Mouse (Mus musculus): ENCODE results near the gene Cotl1. TPM values are rescaled to one million over a fixed set of nuclear protein-coding genes. Genes with fewer than 3 reads are reported as not detected.

The Cotl1 gene
- polyA plus RNA-seq, 1 experiment from 2014 or later: 101 TPM

DNA sequence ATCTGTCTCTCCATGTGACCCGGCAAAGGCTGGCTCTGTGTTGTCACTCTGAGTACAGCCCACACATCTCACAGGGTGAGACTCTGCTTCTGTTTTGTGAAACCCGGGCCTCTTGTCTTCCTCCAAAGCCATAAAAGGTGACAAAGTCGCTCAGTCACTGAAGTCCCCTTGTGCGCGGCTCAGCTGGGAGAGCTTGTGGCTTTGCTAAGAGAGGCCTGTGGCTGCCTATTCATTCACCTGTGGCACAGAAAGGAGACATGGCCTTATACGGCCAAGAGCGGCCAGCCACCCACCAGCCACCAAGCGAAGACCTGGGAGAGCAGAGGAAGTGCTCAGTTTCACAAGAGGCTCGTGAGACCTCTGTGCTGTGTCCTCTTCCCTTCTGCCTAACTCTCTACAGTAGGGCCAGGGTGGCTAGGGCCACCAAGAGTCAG is 56.2 kb downstream of the Cotl1 start:
- H3K4me2 ChIP-seq (ENCODE audit: low read length): no peak overlapping the region
- no peaks in the 10 kb centered on the region for H3K27me3 ChIP-seq (ENCODE audit: insufficient read depth, low read length)
- TF ChIP-seq CTCF (IDR thresholded peaks at IDR 0.05; ENCODE audit: low read depth): no peak
- no peaks in the 10 kb centered on the region for H3K36me3 ChIP-seq (ENCODE audit: insufficient read depth, low read length)
- ATAC-seq (replicated peaks; ENCODE audit: low FRiP score, low read depth) (no peak), DNase-seq (ENCODE audit: low spot score) (no peak)
- H3K9ac ChIP-seq (ENCODE audit: low read depth, low read length): no peak overlapping the region
- no peaks in the 10 kb centered on the region for H3K9me3 ChIP-seq (replicated peaks; ENCODE audit: low read length)
- no peaks in the 10 kb centered on the region for H3K4me1 ChIP-seq (replicated peaks; ENCODE audit: insufficient read depth, low read length)
- no peak overlapping the region for H3K4me3 ChIP-seq (replicated peaks; ENCODE audit: low read depth, low read length)
- 52% methylated on average over 9 of the region's 9 CpGs for WGBS
- H3K27ac ChIP-seq: no peak overlapping the region

GRCm38 (mm10) chr8:119783579-119783978 is 56.8 kb downstream of the Cotl1 start:
- no peak for DNase-seq (ENCODE audit: low spot score)
- Histone ChIP-seq H3K9me3 (replicated peaks; ENCODE audit: low read length) (no peaks in the 10 kb centered on the region), H3K36me3 (ENCODE audit: insufficient read depth, low read length) (no peaks in the 10 kb centered on the region), H3K4me1 (replicated peaks; ENCODE audit: insufficient read depth, low read length) (no peaks in the 10 kb centered on the region), H3K4me2 (ENCODE audit: low read length) (no peak overlapping the region), H3K27ac (no peak overlapping the region), H3K27me3 (ENCODE audit: insufficient read depth, low read length) (no peaks in the 10 kb centered on the region), H3K4me3 (replicated peaks; ENCODE audit: low read depth, low read length) (no peak overlapping the region), H3K9ac (ENCODE audit: low read depth, low read length) (no peak overlapping the region)
- WGBS: 79% methylated on average over 6 of the region's 6 CpGs
- no peak for ATAC-seq (replicated peaks; ENCODE audit: low FRiP score, low read depth)
- no peak for TF ChIP-seq CTCF (IDR thresholded peaks at IDR 0.05; ENCODE audit: low read depth)

GRCm38 (mm10) chr8:119782715-119783114 is 57.6 kb downstream of the Cotl1 start:
- peak; percentile 96 for TF ChIP-seq CTCF (IDR thresholded peaks at IDR 0.05; ENCODE audit: low read depth)
- WGBS: 3% methylated on average over 5 of the region's 5 CpGs

GRCm38 (mm10) chr8:119781086-119781840 is 59.1 kb downstream of the Cotl1 start:
- H3K9ac ChIP-seq (ENCODE audit: low read depth, low read length): no peak overlapping the region
- 46% methylated on average over 4 of the region's 4 CpGs for WGBS
- ATAC-seq (replicated peaks; ENCODE audit: low FRiP score, low read depth) (0 out of 2 replicates have a peak, but pooled peaks have one; percentile 11), DNase-seq (ENCODE audit: low spot score) (peak; percentile 44)
- H3K4me2 ChIP-seq (ENCODE audit: low read length): no peak overlapping the region
- H3K4me1 ChIP-seq (replicated peaks; ENCODE audit: insufficient read depth, low read length): peaks cover 12% of the 10 kb centered on the region
- 0 out of 2 replicates have a peak, but pooled peaks have one; percentile 5 for TF ChIP-seq CTCF (IDR thresholded peaks at IDR 0.05; ENCODE audit: low read depth)
- no peak overlapping the region for H3K4me3 ChIP-seq (replicated peaks; ENCODE audit: low read depth, low read length)
- no peak overlapping the region for H3K27ac ChIP-seq
- no peaks in the 10 kb centered on the region for H3K36me3 ChIP-seq (ENCODE audit: insufficient read depth, low read length)
- no peaks in the 10 kb centered on the region for H3K27me3 ChIP-seq (ENCODE audit: insufficient read depth, low read length)
- H3K9me3 ChIP-seq (replicated peaks; ENCODE audit: low read length): no peaks in the 10 kb centered on the region

More at GRCm38 (mm10) chr8:119782715-119783114, 57.6 kb downstream of the Cotl1 start:
- DNase-seq (ENCODE audit: low spot score) (peak; percentile 90), ATAC-seq (replicated peaks; ENCODE audit: low FRiP score, low read depth) (no peak)
- no peak overlapping the region for H3K9ac ChIP-seq (ENCODE audit: low read depth, low read length)
- H3K4me2 ChIP-seq (ENCODE audit: low read length): no peak overlapping the region
- no peak overlapping the region for H3K4me3 ChIP-seq (replicated peaks; ENCODE audit: low read depth, low read length)
- H3K9me3 ChIP-seq (replicated peaks; ENCODE audit: low read length): no peaks in the 10 kb centered on the region
- H3K27me3 ChIP-seq (ENCODE audit: insufficient read depth, low read length): no peaks in the 10 kb centered on the region
- peaks cover 2% of the 10 kb centered on the region; the same call in 1 of the 2 replicates for H3K4me1 ChIP-seq (replicated peaks; ENCODE audit: insufficient read depth, low read length)
- no peak overlapping the region for H3K27ac ChIP-seq
- H3K36me3 ChIP-seq (ENCODE audit: insufficient read depth, low read length): no peaks in the 10 kb centered on the region

DNA sequence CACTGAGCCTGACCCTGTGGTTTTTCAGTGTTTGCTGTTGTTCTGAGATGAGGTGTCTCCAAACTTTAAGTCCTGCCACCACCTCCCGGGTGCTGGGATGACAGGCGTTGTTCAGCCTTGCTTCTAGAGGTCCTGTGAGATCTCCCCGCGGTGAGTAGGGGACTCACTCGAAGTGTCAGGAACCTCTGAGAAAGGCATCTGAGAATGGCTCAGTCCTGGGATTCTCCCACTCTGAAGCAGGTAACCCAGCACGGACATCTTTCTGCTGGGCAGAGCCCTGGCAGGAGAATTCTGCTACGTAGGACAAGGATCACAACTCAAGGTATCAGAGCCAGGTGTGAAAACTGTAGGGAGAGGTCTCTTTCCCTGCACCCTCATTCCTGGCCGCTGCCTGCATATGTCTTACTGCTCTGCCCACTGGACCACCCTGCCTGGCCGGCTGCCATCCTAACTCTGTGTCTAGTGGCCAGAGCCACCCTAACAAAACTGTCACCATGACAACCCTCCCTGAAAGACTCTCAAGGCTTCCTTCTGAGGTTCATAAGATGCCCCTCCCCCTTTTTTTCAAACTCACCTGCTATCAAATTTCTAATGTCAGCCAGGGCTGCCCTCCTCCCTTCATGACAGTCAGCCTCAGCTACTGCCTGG is 59.8 kb downstream of the Cotl1 start:
- ATAC-seq (replicated peaks; ENCODE audit: low FRiP score, low read depth) (no peak), DNase-seq (ENCODE audit: low spot score) (no peak)
- 80% methylated on average over 9 of the region's 9 CpGs for WGBS
- Histone ChIP-seq H3K9me3 (replicated peaks; ENCODE audit: low read length) (no peaks in the 10 kb centered on the region), H3K27ac (no peak overlapping the region), H3K27me3 (ENCODE audit: insufficient read depth, low read length) (no peaks in the 10 kb centered on the region), H3K4me2 (ENCODE audit: low read length) (no peak overlapping the region), H3K4me3 (replicated peaks; ENCODE audit: low read depth, low read length) (no peak overlapping the region), H3K36me3 (ENCODE audit: insufficient read depth, low read length) (no peaks in the 10 kb centered on the region), H3K9ac (ENCODE audit: low read depth, low read length) (no peak overlapping the region), H3K4me1 (replicated peaks; ENCODE audit: insufficient read depth, low read length) (peaks cover 12% of the 10 kb centered on the region)
- no peak for TF ChIP-seq CTCF (IDR thresholded peaks at IDR 0.05; ENCODE audit: low read depth)

GRCm38 (mm10) chr8:119779013-119779737 is 61.2 kb downstream of the Cotl1 start:
- Histone ChIP-seq H3K9me3 (replicated peaks; ENCODE audit: low read length) (no peaks in the 10 kb centered on the region), H3K4me2 (ENCODE audit: low read length) (peak overlapping the region; percentile 78), H3K4me3 (replicated peaks; ENCODE audit: low read depth, low read length) (no peak overlapping the region), H3K27me3 (ENCODE audit: insufficient read depth, low read length) (no peaks in the 10 kb centered on the region), H3K36me3 (ENCODE audit: insufficient read depth, low read length) (no peaks in the 10 kb centered on the region), H3K27ac (no peak overlapping the region), H3K4me1 (replicated peaks; ENCODE audit: insufficient read depth, low read length) (peaks cover 12% of the 10 kb centered on the region), H3K9ac (ENCODE audit: low read depth, low read length) (no peak overlapping the region)
- ATAC-seq (replicated peaks; ENCODE audit: low FRiP score, low read depth) (no peak), DNase-seq (ENCODE audit: low spot score) (peak; percentile 96)
- WGBS: 22% methylated on average over 14 of the region's 14 CpGs
- TF ChIP-seq CTCF (IDR thresholded peaks at IDR 0.05; ENCODE audit: low read depth): peak; percentile 99
